8 mouse cellular contexts compared by ENCODE assay signal in genomic region chr10:128804271-128805091, GRCm38 (mm10). TPM values are rescaled to one million over a fixed set of nuclear protein-coding genes. Genes with fewer than 3 reads are reported as not detected.
DNase-seq lines count a peak whose midpoint lies in the region; ATAC-seq lines count a peak whose summit lies in the region.

TSS of gene Tmem198b (minus strand) at chr10:128804370.

- peak; percentile 77 for DNase-seq in ZHBTc4 (ENCODE audit: low read depth, low spot score)
- DNase-seq in cerebellum, postnatal 25 days, result peak; percentile 78 to 79
- DNase-seq in gastrocnemius, postnatal 10 days, result peak; percentile 51
- peak; percentile 62 for DNase-seq in hindlimb bud, embryonic 11.5 days (ENCODE audit: extremely low spot score, low read depth, low spot score)
- DNase-seq in left cerebral cortex, adult 8-10 months (ENCODE audit: low spot score in 2 of 2), result peak; percentile 68 to 76
- peak; percentile 73 for DNase-seq in right cerebral cortex, postnatal 14 days
- peak; percentile 78 for DNase-seq in yolk sac, embryonic 10.5 days (ENCODE audit: low spot score)

- peak; percentile 33 for ATAC-seq in megakaryocyte, adult 5-6 weeks (ENCODE audit: poor library complexity, severe bottlenecking)

RNA-seq across cellular contexts. Expression of gene Tmem198b, which starts in this region (rescaled TPM):
- total RNA-seq in gastrocnemius, postnatal 10 days (2021), result 10 to 100 TPM in 1 of 2 experiments, 1 to 10 TPM in 1; 7.4 to 10.8 TPM
- total RNA-seq in left cerebral cortex, adult 8-10 months (2022), result 10 to 100 TPM; 10.5 to 12.0 (median 11.4) TPM
- total RNA-seq in megakaryocyte, adult 5-6 weeks (2015), result 4.5 and 6.5 TPM in 2 replicates
- 3.9 and 4.0 TPM in 2 replicates for total RNA-seq in megakaryocyte, adult 5-6 weeks (2017)

Comparison
In these comparisons a context has a peak if more than half of its experiments do, and no peak if none do; other contexts are left out.
1. Peak in every context shown above with its lines: DNase-seq and ATAC-seq.